Mouse (Mus musculus) forebrain, embryonic 11.5 days (tissue): ENCODE measurements at regions not wholly inside any gene's neighbourhood (a gene's known extent, or its start where the extent isn't known, plus 50 kb on each side); places are given as distances from the start of the nearest gene placed in this dataset.

Source experiments
- ATAC-seq: fragments of 200-750 bp; cut with Nextera tagmentation; replicated peaks from 2 replicates; pipeline ENCODE4 v1.8.0; 2017; ENCODE audit warnings: moderate TSS enrichment; ENCODE audit not compliant: low FRiP score
- DNase-seq: peaks from one replicate; pipeline ENCODE4 v3.0.0-alpha.2; 2017; ENCODE audit warnings: low spot score
- H3K27ac ChIP-seq: fragments of 300-500 bp; sonication (generic); 2 replicates; pipeline ENCODE4 v1.5.1; 2014; ENCODE audit warnings: low read depth, low read length
- H3K27me3 ChIP-seq: fragments of 300-500 bp; sonication (generic); 2 replicates; pipeline ENCODE4 v1.6.1; 2014; ENCODE audit warnings: mild to moderate bottlenecking, low read length, mixed read lengths; ENCODE audit not compliant: control insufficient read depth, insufficient read depth
- H3K36me3 ChIP-seq: fragments of 300-500 bp; sonication (generic); 2 replicates; pipeline ENCODE4 v1.6.1; 2014; ENCODE audit warnings: mild to moderate bottlenecking, low read length, moderate library complexity, mixed read lengths; ENCODE audit not compliant: control insufficient read depth, insufficient read depth
- H3K4me1 ChIP-seq: fragments of 300-500 bp; sonication (generic); replicated peaks from 2 replicates; pipeline ENCODE4 v1.6.1; 2014; ENCODE audit warnings: low read length, mixed read lengths; ENCODE audit not compliant: control insufficient read depth, insufficient read depth
- H3K4me2 ChIP-seq: fragments of 300-500 bp; sonication (generic); 2 replicates; pipeline ENCODE4 v1.6.1; 2014; ENCODE audit warnings: low read depth, mild to moderate bottlenecking, low read length, moderate library complexity, mixed read lengths; ENCODE audit not compliant: severe bottlenecking
- H3K4me3 ChIP-seq: fragments of 300-500 bp; sonication (generic); 2 replicates; pipeline ENCODE4 v1.5.1; 2014; ENCODE audit warnings: low read depth, low read length
- H3K9ac ChIP-seq: fragments of 300-500 bp; sonication (generic); 2 replicates; pipeline ENCODE4 v1.6.1; 2014; ENCODE audit warnings: low read length
- H3K9me3 ChIP-seq: fragments of 300-500 bp; sonication (generic); 2 replicates; pipeline ENCODE4 v1.6.1; 2016; ENCODE audit warnings: low read length, mixed read lengths; ENCODE audit not compliant: control insufficient read depth
- WGBS: fragments of 180-500 bp; shearing (Covaris S2); extraction: QIAGEN DNeasy Blood & Tissue Kit; methylation state at CpG from one replicate; pipeline ENCODE4 v1.1.7; 2014; 5-methylcytosine and 5-hydroxymethylcytosine counted together

GRCm38 (mm10) chr14:114857689-114858088 is 234.3 kb upstream of the Gpc5 start:
- Histone ChIP-seq H3K4me3 (no peak overlapping the region), H3K4me1 (peaks cover 3% of the 10 kb centered on the region; the same call in 1 of the 2 replicates), H3K27me3 (peaks cover 2% of the 10 kb centered on the region; the same call in 1 of the 2 replicates), H3K36me3 (no peaks in the 10 kb centered on the region), H3K9me3 (no peaks in the 10 kb centered on the region), H3K9ac (no peak overlapping the region), H3K27ac (no peak overlapping the region), H3K4me2 (no peak overlapping the region)
- WGBS: 14% methylated on average over 7 of the region's 7 CpGs
- DNase-seq (no peak), ATAC-seq (no peak)

DNA sequence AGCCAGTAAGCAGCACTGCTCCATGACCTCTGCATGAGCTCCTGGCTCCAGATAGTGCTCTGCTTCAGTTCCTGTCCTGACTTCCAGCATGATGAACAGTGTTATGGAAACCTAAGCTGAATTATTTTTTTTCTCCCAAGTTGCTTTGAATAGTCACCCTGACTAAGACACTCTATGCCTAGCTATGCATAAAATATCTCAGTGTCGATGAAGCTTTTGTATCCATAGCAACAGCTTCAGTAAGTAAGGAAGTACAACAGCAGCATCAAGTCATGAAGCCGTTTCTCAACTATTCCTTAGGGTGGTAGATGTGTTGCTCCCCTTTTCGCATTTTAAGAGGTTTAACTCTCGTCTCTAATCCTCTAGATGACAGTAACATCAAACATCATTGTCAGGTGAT is 228.4 kb upstream of the Gpc5 start:
- ATAC-seq: no peak
- Histone ChIP-seq H3K9ac (no peak overlapping the region), H3K27ac (no peak overlapping the region), H3K4me2 (no peak overlapping the region), H3K4me1 (no peaks in the 10 kb centered on the region), H3K27me3 (no peaks in the 10 kb centered on the region), H3K36me3 (no peaks in the 10 kb centered on the region), H3K4me3 (no peak overlapping the region), H3K9me3 (no peaks in the 10 kb centered on the region)
- no peak for DNase-seq
- WGBS: 87% methylated on average over 4 of the region's 4 CpGs

- H3K9me3 ChIP-seq: no peaks in the 10 kb centered on the region
- no peaks in the 10 kb centered on the region for H3K4me1 ChIP-seq
- H3K27ac ChIP-seq: no peak overlapping the region
- H3K9ac ChIP-seq: no peak overlapping the region
- H3K4me3 ChIP-seq: no peak overlapping the region
- whole genome bisulfite sequencing: 96% methylated on average over 5 of the region's 5 CpGs
- ATAC-seq (no peak), DNase-seq (no peak)
- no peak overlapping the region for H3K4me2 ChIP-seq
- H3K27me3 ChIP-seq: no peaks in the 10 kb centered on the region
- H3K36me3 ChIP-seq: no peaks in the 10 kb centered on the region
These were observed 227.9 kb upstream of the Gpc5 start for GRCm38 (mm10) chr14:114864102-114864501.

GRCm38 (mm10) chr14:114869233-114869632 is 222.8 kb upstream of the Gpc5 start:
- H3K4me2 ChIP-seq: no peak overlapping the region
- WGBS: 56% methylated on average over 5 of the region's 5 CpGs
- no peaks in the 10 kb centered on the region for H3K27me3 ChIP-seq
- no peak overlapping the region for H3K4me3 ChIP-seq
- ATAC-seq (no peak), DNase-seq (no peak)
- H3K9me3 ChIP-seq: no peaks in the 10 kb centered on the region
- no peaks in the 10 kb centered on the region for H3K36me3 ChIP-seq
- H3K4me1 ChIP-seq: no peaks in the 10 kb centered on the region
- no peak overlapping the region for H3K9ac ChIP-seq
- H3K27ac ChIP-seq: no peak overlapping the region

- ATAC-seq (no peak), DNase-seq (no peak)
- H3K27me3 ChIP-seq: no peaks in the 10 kb centered on the region
- no peak overlapping the region for H3K9ac ChIP-seq
- H3K4me1 ChIP-seq: no peaks in the 10 kb centered on the region
- no peak overlapping the region for H3K4me2 ChIP-seq
- whole genome bisulfite sequencing: 66% methylated on average over 3 of the region's 3 CpGs
- no peak overlapping the region for H3K4me3 ChIP-seq
- H3K36me3 ChIP-seq: no peaks in the 10 kb centered on the region
- no peaks in the 10 kb centered on the region for H3K9me3 ChIP-seq
- no peak overlapping the region for H3K27ac ChIP-seq
These were observed 216.9 kb upstream of the Gpc5 start for GRCm38 (mm10) chr14:114875101-114875500.

GRCm38 (mm10) chr14:114876427-114876826 is 215.6 kb upstream of the Gpc5 start:
- H3K27me3 ChIP-seq: no peaks in the 10 kb centered on the region
- ATAC-seq (no peak), DNase-seq (no peak)
- no peak overlapping the region for H3K4me2 ChIP-seq
- H3K36me3 ChIP-seq: no peaks in the 10 kb centered on the region
- H3K27ac ChIP-seq: no peak overlapping the region
- no peaks in the 10 kb centered on the region for H3K4me1 ChIP-seq
- H3K9ac ChIP-seq: no peak overlapping the region
- H3K9me3 ChIP-seq: no peaks in the 10 kb centered on the region
- H3K4me3 ChIP-seq: no peak overlapping the region
- 69% methylated on average over 9 of the region's 9 CpGs for WGBS

- DNase-seq (no peak), ATAC-seq (0 out of 2 replicates have a peak, but pooled peaks have one; percentile 16)
- H3K9me3 ChIP-seq: no peaks in the 10 kb centered on the region
- no peaks in the 10 kb centered on the region for H3K27me3 ChIP-seq
- no peak overlapping the region for H3K4me3 ChIP-seq
- no peak overlapping the region for H3K4me2 ChIP-seq
- no peak overlapping the region for H3K9ac ChIP-seq
- 45% methylated on average over 5 of the region's 5 CpGs for WGBS
- no peaks in the 10 kb centered on the region for H3K36me3 ChIP-seq
- H3K27ac ChIP-seq: no peak overlapping the region
- no peaks in the 10 kb centered on the region for H3K4me1 ChIP-seq
These were observed 214.5 kb upstream of the Gpc5 start for GRCm38 (mm10) chr14:114877477-114877876.

DNA sequence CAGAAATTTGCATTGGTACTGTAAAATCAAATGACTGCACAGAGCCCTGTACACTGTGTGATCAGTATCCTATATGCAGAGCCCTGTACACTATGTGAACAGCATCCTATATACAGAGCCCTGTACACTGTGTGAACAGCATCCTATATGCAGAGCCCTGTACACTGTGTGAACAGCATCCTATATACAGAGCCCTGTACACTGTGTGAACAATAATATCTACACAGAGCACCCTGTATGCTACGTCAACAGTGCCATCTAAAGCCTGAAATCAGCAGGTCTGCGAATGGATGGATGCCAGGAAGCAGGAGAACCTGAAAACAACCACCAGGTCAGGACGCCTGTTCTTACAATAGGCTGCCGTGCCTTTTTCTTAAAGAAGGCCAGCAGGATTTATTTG is 211.7 kb upstream of the Gpc5 start:
- no peaks in the 10 kb centered on the region for H3K27me3 ChIP-seq
- no peak overlapping the region for H3K27ac ChIP-seq
- no peak overlapping the region for H3K4me3 ChIP-seq
- ATAC-seq (0 out of 2 replicates have a peak, but pooled peaks have one; percentile 37), DNase-seq (no peak)
- H3K9ac ChIP-seq: no peak overlapping the region
- no peaks in the 10 kb centered on the region for H3K9me3 ChIP-seq
- H3K36me3 ChIP-seq: no peaks in the 10 kb centered on the region
- no peaks in the 10 kb centered on the region for H3K4me1 ChIP-seq
- H3K4me2 ChIP-seq: no peak overlapping the region
- WGBS: 71% methylated on average over 4 of the region's 4 CpGs

- 91% methylated on average over 2 of the region's 2 CpGs for WGBS
- ATAC-seq: no peak
- no peaks in the 10 kb centered on the region for H3K27me3 ChIP-seq
These were observed 187.9 kb upstream of the Gpc5 start for GRCm38 (mm10) chr14:114904109-114904508.

More at GRCm38 (mm10) chr14:114904109-114904508, 187.9 kb upstream of the Gpc5 start:
- Histone ChIP-seq H3K4me3 (no peak overlapping the region), H3K27ac (no peak overlapping the region), H3K36me3 (no peaks in the 10 kb centered on the region), H3K4me1 (no peaks in the 10 kb centered on the region), H3K4me2 (no peak overlapping the region), H3K9me3 (no peaks in the 10 kb centered on the region), H3K9ac (no peak overlapping the region)
- DNase-seq: no peak
